Mouse (Mus musculus): ENCODE data around the gene Syt1.

DNA sequence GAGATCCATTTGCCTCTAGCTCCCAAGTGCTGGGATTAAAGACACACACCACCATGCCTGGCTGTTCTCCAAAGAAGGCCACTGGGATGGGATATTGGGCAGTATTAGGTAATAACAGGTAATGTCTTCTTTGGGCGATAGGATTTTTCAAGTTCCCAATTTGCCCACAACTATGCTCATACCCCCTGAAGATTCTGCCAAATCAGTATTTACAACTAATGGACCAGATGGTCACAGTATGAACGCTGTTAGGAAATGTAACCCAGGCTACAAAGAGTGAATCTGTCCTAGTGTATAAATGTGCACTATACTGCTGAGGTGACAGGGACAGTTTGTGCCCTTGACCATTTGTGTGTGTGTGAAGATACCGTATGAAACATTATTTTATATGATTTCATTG is 421.9 kb downstream of the Syt1 start:
- TF ChIP-seq EP300 (IDR thresholded peaks at IDR 0.05; ENCODE audit: low read depth) (no peak), CTCF (IDR thresholded peaks at IDR 0.05; ENCODE audit: low read depth) (no peak)
